Mouse (Mus musculus): ENCODE measurements around the gene Prkar2a. TPM values are rescaled to one million over a fixed set of nuclear protein-coding genes. Genes with fewer than 3 reads are reported as not detected.

Prkar2a gene
- polyA plus RNA-seq, 1 experiment from 2014 or later, result 57.3 TPM

DNA sequence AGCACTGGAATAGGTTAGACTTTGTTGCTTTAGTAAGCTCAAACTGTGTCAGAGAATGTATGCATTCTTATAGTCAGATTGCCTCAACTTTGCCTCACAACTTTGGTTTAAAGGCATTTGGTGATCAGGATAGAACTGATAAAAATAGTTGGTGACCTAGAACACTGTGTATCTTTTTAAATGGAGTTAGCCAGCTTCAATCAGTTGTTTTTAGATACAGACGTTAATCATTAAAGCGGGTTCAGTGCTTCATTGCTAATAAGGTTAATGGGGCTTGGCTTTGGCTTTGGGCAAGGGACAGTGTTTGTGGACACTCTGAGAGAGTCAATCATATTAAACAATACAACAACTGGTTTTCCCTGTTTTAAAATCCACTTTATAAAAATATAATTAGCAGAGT lies 106.2 kb downstream of the Prkar2a start:
- WGBS, result 68% methylated on average over 2 of the region's 2 CpGs
- H3K4me1 ChIP-seq (ENCODE audit: control insufficient read depth, insufficient read depth, low read length), result peaks cover 60% of the 10 kb centered on the region
- no peak overlapping the region for H3K4me3 ChIP-seq (ENCODE audit: low read depth, low read length)
- no peak overlapping the region for H3K9ac ChIP-seq (ENCODE audit: low read depth, low read length)
- no peaks in the 10 kb centered on the region for H3K27me3 ChIP-seq (ENCODE audit: control insufficient read depth, insufficient read depth, low read depth, low read length)
- no peaks in the 10 kb centered on the region for H3K9me3 ChIP-seq (replicated peaks; ENCODE audit: control insufficient read depth, low read length, poor library complexity, severe bottlenecking)
- ATAC-seq, result no peak
- H3K36me3 ChIP-seq (ENCODE audit: control insufficient read depth, insufficient read depth, low read length), result peaks cover 27% of the 10 kb centered on the region
- no peak overlapping the region for H3K4me2 ChIP-seq (ENCODE audit: low read length)
- no peak overlapping the region for H3K27ac ChIP-seq (ENCODE audit: low read length)

DNA sequence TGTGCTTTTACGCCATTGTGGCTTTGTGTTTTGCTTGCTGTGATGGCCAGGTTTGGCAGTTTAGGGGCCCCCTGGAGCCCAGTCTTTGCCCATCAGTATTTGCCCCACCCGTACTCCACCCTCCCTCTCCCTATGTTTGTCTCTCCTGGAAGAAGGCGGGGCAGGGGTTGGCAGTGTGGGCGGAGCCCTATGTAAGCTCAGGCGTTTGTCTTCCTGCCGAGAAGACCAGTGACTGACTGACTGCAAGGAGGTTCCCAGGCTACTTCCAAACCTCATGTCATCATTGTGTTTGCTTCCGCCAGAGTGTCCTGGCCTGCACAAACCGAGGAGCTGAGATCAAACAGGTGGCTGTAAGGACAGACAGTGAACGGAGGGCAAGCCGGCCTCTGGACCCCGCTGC lies 106.6 kb downstream of the Prkar2a start:
- no peak for ATAC-seq
- no peak overlapping the region for H3K9ac ChIP-seq (ENCODE audit: low read depth, low read length)
- no peak overlapping the region for H3K4me3 ChIP-seq (ENCODE audit: low read depth, low read length)
- peaks cover 27% of the 10 kb centered on the region for H3K36me3 ChIP-seq (ENCODE audit: control insufficient read depth, insufficient read depth, low read length)
- peaks cover 56% of the 10 kb centered on the region for H3K4me1 ChIP-seq (ENCODE audit: control insufficient read depth, insufficient read depth, low read length)
- no peaks in the 10 kb centered on the region for H3K27me3 ChIP-seq (ENCODE audit: control insufficient read depth, insufficient read depth, low read depth, low read length)
- no peaks in the 10 kb centered on the region for H3K9me3 ChIP-seq (replicated peaks; ENCODE audit: control insufficient read depth, low read length, poor library complexity, severe bottlenecking)
- no peak overlapping the region for H3K27ac ChIP-seq (ENCODE audit: low read length)
- 38% methylated on average over 11 of the region's 11 CpGs for WGBS
- H3K4me2 ChIP-seq (ENCODE audit: low read length), result no peak overlapping the region

DNA sequence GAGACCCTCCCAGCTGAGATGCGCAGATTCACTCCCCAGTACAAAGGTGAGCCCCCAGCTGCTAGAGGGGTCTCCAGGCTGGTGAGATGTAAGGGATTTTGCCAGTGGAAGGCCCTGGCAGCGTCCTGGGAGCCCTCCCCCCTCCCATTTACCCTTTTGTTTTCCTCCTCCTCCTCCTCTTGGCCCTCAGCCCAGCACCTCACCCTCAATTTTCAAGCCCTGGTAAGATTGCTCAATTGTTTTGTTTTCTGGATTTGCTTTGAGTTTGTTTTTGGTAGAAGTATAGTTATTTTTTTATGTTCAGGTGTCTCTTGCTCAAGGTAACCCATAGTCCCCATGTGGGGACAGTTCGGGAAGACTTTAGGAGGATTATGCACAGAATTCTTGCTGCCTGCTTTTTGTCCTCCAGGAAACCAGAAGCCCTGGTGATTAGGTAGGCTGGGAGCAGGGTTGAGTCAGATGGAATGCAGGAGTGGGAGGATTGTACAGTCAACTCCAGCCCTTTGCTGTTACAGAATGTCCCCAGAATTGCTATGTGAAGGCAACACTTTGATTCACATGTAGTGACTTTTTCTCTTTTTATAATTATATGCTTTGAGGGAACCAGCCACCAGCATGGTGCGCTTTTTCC lies 107.4 kb downstream of the Prkar2a start:
- Histone ChIP-seq H3K9ac (ENCODE audit: low read depth, low read length) (no peak overlapping the region), H3K36me3 (ENCODE audit: control insufficient read depth, insufficient read depth, low read length) (peaks cover 31% of the 10 kb centered on the region), H3K4me2 (ENCODE audit: low read length) (no peak overlapping the region), H3K27ac (ENCODE audit: low read length) (no peak overlapping the region), H3K27me3 (ENCODE audit: control insufficient read depth, insufficient read depth, low read depth, low read length) (no peaks in the 10 kb centered on the region), H3K4me3 (ENCODE audit: low read depth, low read length) (no peak overlapping the region), H3K4me1 (ENCODE audit: control insufficient read depth, insufficient read depth, low read length) (peaks cover 50% of the 10 kb centered on the region), H3K9me3 (replicated peaks; ENCODE audit: control insufficient read depth, low read length, poor library complexity, severe bottlenecking) (no peaks in the 10 kb centered on the region)
- 52% methylated on average over 4 of the region's 4 CpGs for WGBS
- ATAC-seq, result no peak

DNA sequence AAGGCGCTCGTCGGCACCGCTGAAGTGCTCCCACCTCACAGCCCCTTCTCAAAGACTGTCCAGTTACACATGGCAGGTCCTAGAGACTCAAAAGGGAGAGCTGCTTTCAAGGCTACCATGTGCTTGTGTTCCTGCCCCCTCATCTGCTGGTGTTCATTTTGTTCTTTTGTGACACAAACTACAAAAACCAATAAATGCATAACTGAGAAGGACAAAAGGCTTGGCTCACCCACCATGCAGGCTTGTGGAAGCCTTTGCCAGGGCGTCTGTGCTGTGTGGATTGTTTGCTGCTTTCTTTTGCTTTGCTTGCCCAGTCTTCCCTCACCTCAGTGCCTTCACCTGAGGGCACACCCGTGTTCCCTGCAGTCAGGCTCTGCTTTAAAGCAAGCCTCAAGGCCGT lies 108.4 kb downstream of the Prkar2a start:
- no peak overlapping the region for H3K9ac ChIP-seq (ENCODE audit: low read depth, low read length)
- H3K9me3 ChIP-seq (replicated peaks; ENCODE audit: control insufficient read depth, low read length, poor library complexity, severe bottlenecking), result no peaks in the 10 kb centered on the region
- no peaks in the 10 kb centered on the region for H3K27me3 ChIP-seq (ENCODE audit: control insufficient read depth, insufficient read depth, low read depth, low read length)
- no peak overlapping the region for H3K4me3 ChIP-seq (ENCODE audit: low read depth, low read length)
- H3K4me1 ChIP-seq (ENCODE audit: control insufficient read depth, insufficient read depth, low read length), result peaks cover 40% of the 10 kb centered on the region
- WGBS, result 90% methylated on average over 7 of the region's 7 CpGs
- H3K36me3 ChIP-seq (ENCODE audit: control insufficient read depth, insufficient read depth, low read length), result peaks cover 35% of the 10 kb centered on the region
- H3K4me2 ChIP-seq (ENCODE audit: low read length), result no peak overlapping the region
- ATAC-seq, result no peak
- H3K27ac ChIP-seq (ENCODE audit: low read length), result no peak overlapping the region

DNA sequence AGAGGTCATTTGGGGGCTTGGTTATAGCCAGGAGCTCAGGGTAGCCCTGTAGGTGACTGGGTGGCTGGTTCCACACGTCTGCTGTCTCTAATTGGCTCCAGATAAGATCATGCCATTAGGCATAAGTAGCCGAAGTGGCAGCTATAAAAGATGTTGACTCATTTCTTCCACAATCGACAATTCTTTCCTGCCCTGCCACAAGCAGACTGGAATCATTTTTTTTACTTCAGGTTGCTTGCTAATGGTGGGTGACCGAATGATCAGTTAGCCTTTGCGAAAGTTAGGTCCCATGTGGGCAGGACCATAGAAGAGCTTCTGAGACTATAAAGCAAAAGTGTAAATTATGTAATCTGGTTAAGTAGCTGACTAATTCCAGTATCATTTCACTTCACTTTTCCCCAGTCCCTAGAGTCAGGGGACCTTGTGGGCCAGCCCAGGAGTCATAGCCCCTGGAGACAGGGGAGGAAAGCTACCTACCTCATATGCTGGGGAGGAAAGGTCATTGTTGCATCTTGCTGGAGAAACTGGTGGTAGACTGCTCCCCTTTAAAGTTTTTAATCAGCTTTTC lies 109.5 kb downstream of the Prkar2a start:
- H3K4me3 ChIP-seq (ENCODE audit: low read depth, low read length), result no peak overlapping the region
- H3K36me3 ChIP-seq (ENCODE audit: control insufficient read depth, insufficient read depth, low read length), result peaks cover 36% of the 10 kb centered on the region
- peaks cover 29% of the 10 kb centered on the region for H3K4me1 ChIP-seq (ENCODE audit: control insufficient read depth, insufficient read depth, low read length)
- no peaks in the 10 kb centered on the region for H3K9me3 ChIP-seq (replicated peaks; ENCODE audit: control insufficient read depth, low read length, poor library complexity, severe bottlenecking)
- no peak overlapping the region for H3K27ac ChIP-seq (ENCODE audit: low read length)
- no peak overlapping the region for H3K9ac ChIP-seq (ENCODE audit: low read depth, low read length)
- no peak overlapping the region for H3K4me2 ChIP-seq (ENCODE audit: low read length)
- WGBS, result 87% methylated on average over 5 of the region's 5 CpGs
- H3K27me3 ChIP-seq (ENCODE audit: control insufficient read depth, insufficient read depth, low read depth, low read length), result no peaks in the 10 kb centered on the region
- no peak for ATAC-seq

DNA sequence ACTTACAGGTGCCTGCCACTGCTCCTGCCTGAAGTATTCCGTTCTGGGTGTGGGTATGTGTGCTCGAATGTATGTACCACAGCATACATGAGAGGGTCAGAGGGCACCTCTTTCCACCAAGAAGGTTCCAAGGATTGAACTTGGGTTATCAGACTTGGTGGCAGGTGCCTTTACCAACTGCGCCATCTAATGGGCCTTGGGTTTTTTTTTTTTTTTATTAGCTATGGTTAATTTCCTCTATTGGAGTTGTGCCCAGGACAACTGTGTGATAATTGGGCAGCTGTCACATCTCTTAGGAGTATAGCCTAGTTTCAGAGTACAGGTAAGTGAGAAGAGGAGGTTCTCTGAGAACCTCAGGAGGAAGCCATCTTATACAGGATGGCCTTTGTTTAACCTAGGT lies 110.5 kb downstream of the Prkar2a start:
- Histone ChIP-seq H3K4me1 (ENCODE audit: control insufficient read depth, insufficient read depth, low read length) (peaks cover 20% of the 10 kb centered on the region), H3K4me3 (ENCODE audit: low read depth, low read length) (no peak overlapping the region), H3K4me2 (ENCODE audit: low read length) (no peak overlapping the region), H3K9me3 (replicated peaks; ENCODE audit: control insufficient read depth, low read length, poor library complexity, severe bottlenecking) (no peaks in the 10 kb centered on the region), H3K27ac (ENCODE audit: low read length) (no peak overlapping the region), H3K27me3 (ENCODE audit: control insufficient read depth, insufficient read depth, low read depth, low read length) (no peaks in the 10 kb centered on the region), H3K36me3 (ENCODE audit: control insufficient read depth, insufficient read depth, low read length) (peaks cover 43% of the 10 kb centered on the region), H3K9ac (ENCODE audit: low read depth, low read length) (no peak overlapping the region)
- no peak for ATAC-seq
- 89% methylated on average over 3 of the region's 3 CpGs for WGBS

Small RNA genes within 50 kb of the gene (microRNA-seq; reads per million reads assigned to microRNA genes)
- gene Gm26298, result not detected

Other genes with a start within 250 kb of the Prkar2a start
- gene Ccdc71, start 228.8 kb upstream of the Prkar2a start, polyA plus RNA-seq (2015; fragmentation: Nextera tagmentation; extraction: Ambion mirVana), result 65.2 and 69.3 TPM in 2 replicates
- gene Klhdc8b, start 227.7 kb upstream of the Prkar2a start, polyA plus RNA-seq (2015; fragmentation: Nextera tagmentation; extraction: Ambion mirVana), result 72.6 and 81.0 TPM in 2 replicates
- gene Lamb2, start 209.6 kb upstream of the Prkar2a start, polyA plus RNA-seq (2015; fragmentation: Nextera tagmentation; extraction: Ambion mirVana), result 18.6 and 19.3 TPM in 2 replicates
- 68.6 and 71.5 TPM in 2 replicates for gene Usp19, start 198.7 kb upstream of the Prkar2a start, polyA plus RNA-seq (2015; fragmentation: Nextera tagmentation; extraction: Ambion mirVana)
- 56.6 and 68.2 TPM in 2 replicates for gene Qars, start 181.6 kb upstream of the Prkar2a start, polyA plus RNA-seq (2015; fragmentation: Nextera tagmentation; extraction: Ambion mirVana)
- 119 and 132 TPM in 2 replicates for gene Qrich1, start 172.5 kb upstream of the Prkar2a start, polyA plus RNA-seq (2015; fragmentation: Nextera tagmentation; extraction: Ambion mirVana)
- 92.7 and 93.9 TPM in 2 replicates for gene Impdh2, start 129.0 kb upstream of the Prkar2a start, polyA plus RNA-seq (2015; fragmentation: Nextera tagmentation; extraction: Ambion mirVana)
- 77.2 and 79.4 TPM in 2 replicates for gene Ndufaf3, start 121.9 kb upstream of the Prkar2a start, polyA plus RNA-seq (2015; fragmentation: Nextera tagmentation; extraction: Ambion mirVana)
- 350 and 361 TPM in 2 replicates for gene Dalrd3, start 119.4 kb upstream of the Prkar2a start, polyA plus RNA-seq (2015; fragmentation: Nextera tagmentation; extraction: Ambion mirVana)
- 420 and 427 TPM in 2 replicates for gene Wdr6, start 110.6 kb upstream of the Prkar2a start, polyA plus RNA-seq (2015; fragmentation: Nextera tagmentation; extraction: Ambion mirVana)
- 39.2 and 43.1 TPM in 2 replicates for gene P4htm, start 91.6 kb upstream of the Prkar2a start, polyA plus RNA-seq (2015; fragmentation: Nextera tagmentation; extraction: Ambion mirVana)
- gene Arih2, start 39.9 kb upstream of the Prkar2a start, polyA plus RNA-seq (2015; fragmentation: Nextera tagmentation; extraction: Ambion mirVana), result 48.8 and 50.4 TPM in 2 replicates
- gene Slc25a20, start 27.2 kb upstream of the Prkar2a start, polyA plus RNA-seq (2015; fragmentation: Nextera tagmentation; extraction: Ambion mirVana), result 44.9 and 45.2 TPM in 2 replicates
- gene Ip6k2, start 94.5 kb downstream of the Prkar2a start, polyA plus RNA-seq (2015; fragmentation: Nextera tagmentation; extraction: Ambion mirVana), result 199 and 222 TPM in 2 replicates
- gene Nckipsd, start 119.1 kb downstream of the Prkar2a start, polyA plus RNA-seq (2015; fragmentation: Nextera tagmentation; extraction: Ambion mirVana), result 33.2 and 51.7 TPM in 2 replicates
- 12.7 and 16.4 TPM in 2 replicates for gene Celsr3, start 137.0 kb downstream of the Prkar2a start, polyA plus RNA-seq (2015; fragmentation: Nextera tagmentation; extraction: Ambion mirVana)
- 17.5 and 19.0 TPM in 2 replicates for gene Slc26a6, start 164.0 kb downstream of the Prkar2a start, polyA plus RNA-seq (2015; fragmentation: Nextera tagmentation; extraction: Ambion mirVana)
- gene Tmem89, start 225.3 kb downstream of the Prkar2a start, polyA plus RNA-seq (2015; fragmentation: Nextera tagmentation; extraction: Ambion mirVana), result not detected in 2 replicates
- gene Uqcrc1, start 247.3 kb downstream of the Prkar2a start, polyA plus RNA-seq (2015; fragmentation: Nextera tagmentation; extraction: Ambion mirVana), result 417 and 452 TPM in 2 replicates